Mouse (Mus musculus) CH12.LX (cell line): ENCODE measurements at regions not wholly inside any gene's neighbourhood (a gene's known extent, or its start where the extent isn't known, plus 50 kb on each side); places are given as distances from the start of the nearest gene placed in this dataset.

Source experiments
- DNase-seq: peaks from one replicate; pipeline ENCODE4 v3.0.0-alpha.2; 2013; ENCODE audit errors: extremely low read depth
- H3K27ac ChIP-seq: 2 replicates; pipeline ENCODE4 v1.5.1; 2012; ENCODE audit warnings: low read depth, mild to moderate bottlenecking, control low read depth, moderate library complexity; ENCODE audit not compliant: insufficient read depth
- H3K27me3 ChIP-seq: replicated peaks from 2 replicates; pipeline ENCODE3; 2012; ENCODE audit warnings: inconsistent platforms
- H3K36me3 ChIP-seq, 2 experiments: replicated peaks in 1 of 2; 2 replicates each; pipeline versions ENCODE3 to v1.6.1; 2012; ENCODE audit warnings: inconsistent platforms in 1 of 2, low read length in 1 of 2, mild to moderate bottlenecking in 1 of 2, mixed read lengths in 1 of 2, moderate library complexity in 1 of 2; ENCODE audit not compliant: control insufficient read depth in 1 of 2, insufficient read depth in 1 of 2
- H3K4me1 ChIP-seq, 2 experiments: 2 replicates each; pipeline ENCODE4 v1.6.1; 2012; ENCODE audit warnings: inconsistent platforms in 1 of 2, moderate library complexity in 1 of 2; ENCODE audit not compliant: insufficient read depth in 2 of 2, control insufficient read depth in 1 of 2
- H3K4me2 ChIP-seq: 2 replicates; pipeline ENCODE4 v1.6.1; 2012; ENCODE audit warnings: low read depth, mild to moderate bottlenecking, control low read depth; ENCODE audit not compliant: poor library complexity, insufficient read depth, severe bottlenecking
- H3K4me3 ChIP-seq, 3 experiments: fragments of 150-350 bp in 1 of 3; sonication (generic) in 1 of 3; replicated peaks in 1 of 3; 2 replicates each; pipeline versions ENCODE3 to v1.5.1; 2011 to 2012; ENCODE audit warnings: low read depth in 2 of 3, low read length in 2 of 3, mild to moderate bottlenecking in 2 of 3, moderate library complexity in 2 of 3, control low read depth in 1 of 3, improper control_type of control experiment in 1 of 3, inconsistent platforms in 1 of 3, mixed read lengths in 1 of 3; ENCODE audit not compliant: poor library complexity in 1 of 3
- H3K79me2 ChIP-seq: replicated peaks from 2 replicates; pipeline ENCODE4 v1.6.1; 2012; ENCODE audit warnings: mild to moderate bottlenecking, moderate library complexity; ENCODE audit not compliant: control insufficient read depth, poor library complexity, insufficient read depth, severe bottlenecking; ENCODE audit errors: extremely low read depth
- H3K9ac ChIP-seq: 2 replicates; pipeline ENCODE4 v1.6.1; 2012; ENCODE audit warnings: low read depth, mild to moderate bottlenecking, control low read depth, moderate library complexity; ENCODE audit not compliant: insufficient read depth
- H3K9me3 ChIP-seq: replicated peaks from 2 replicates; pipeline ENCODE3; 2012; ENCODE audit warnings: low read length, inconsistent platforms, mixed read lengths
- CHD1 ChIP-seq: IDR thresholded peaks from 2 replicates; pipeline ENCODE4 v1.6.1; 2012; ENCODE audit warnings: low read depth, low read length, improper control_type of control experiment, inconsistent platforms
- CHD2 ChIP-seq: IDR thresholded peaks from 2 replicates; pipeline ENCODE4 v1.6.1; 2011; ENCODE audit warnings: low read length, improper control_type of control experiment
- CTCF ChIP-seq, 2 experiments: IDR thresholded peaks in 1 of 2; conservative IDR thresholded peaks in 1 of 2; 2 replicates each; pipeline ENCODE4 v1.5.1; 2011 to 2012; ENCODE audit warnings: low read depth in 2 of 2, low read length in 2 of 2, improper control_type of control experiment in 1 of 2, inconsistent platforms in 1 of 2, mild to moderate bottlenecking in 1 of 2, moderate library complexity in 1 of 2
- E2F4 ChIP-seq: IDR thresholded peaks from 2 replicates; pipeline ENCODE4 v1.6.1; 2011; ENCODE audit warnings: low read depth, low read length, improper control_type of control experiment; ENCODE audit not compliant: insufficient replicate concordance
- GABPA ChIP-seq: IDR thresholded peaks from 2 replicates; pipeline ENCODE4 v1.6.1; 2012; ENCODE audit warnings: low read depth, low read length, improper control_type of control experiment, inconsistent platforms; ENCODE audit not compliant: insufficient replicate concordance
- HCFC1 ChIP-seq: IDR thresholded peaks from 2 replicates; pipeline ENCODE4 v1.6.1; 2012; ENCODE audit warnings: low read depth, mild to moderate bottlenecking, inconsistent platforms, low read length, improper control_type of control experiment
- IRF4 ChIP-seq: IDR thresholded peaks from 2 replicates; pipeline ENCODE4 v1.6.1; 2014; ENCODE audit warnings: low read depth, mild to moderate bottlenecking, inconsistent platforms, low read length, improper control_type of control experiment
- KAT2A ChIP-seq: IDR thresholded peaks from 2 replicates; pipeline ENCODE4 v1.6.1; 2012; ENCODE audit warnings: low read length, improper control_type of control experiment, inconsistent platforms; ENCODE audit not compliant: insufficient replicate concordance
- MAX ChIP-seq: IDR thresholded peaks from 2 replicates; pipeline ENCODE4 v1.6.1; 2011; ENCODE audit warnings: low read length, improper control_type of control experiment
- MXI1 ChIP-seq: IDR thresholded peaks from 2 replicates; pipeline ENCODE4 v1.6.1; 2011; ENCODE audit warnings: mild to moderate bottlenecking, low read depth, low read length, improper control_type of control experiment
- MYC ChIP-seq: IDR thresholded peaks from 2 replicates; pipeline ENCODE4 v1.6.1; 2011; ENCODE audit warnings: low read depth, mild to moderate bottlenecking, improper control_type of control experiment, low read length
- NELFE ChIP-seq: IDR thresholded peaks from 2 replicates; pipeline ENCODE4 v1.6.1; 2011; ENCODE audit warnings: low read depth, low read length, improper control_type of control experiment
- NRF1 ChIP-seq: IDR thresholded peaks from 2 replicates; pipeline ENCODE4 v1.6.1; 2014; ENCODE audit warnings: low read depth, mild to moderate bottlenecking, inconsistent platforms, low read length, improper control_type of control experiment, moderate library complexity
- PAX5 ChIP-seq: IDR thresholded peaks from 2 replicates; pipeline ENCODE4 v1.6.1; 2012; ENCODE audit warnings: low read length, inconsistent platforms, mixed read lengths
- POLR2A ChIP-seq: IDR thresholded peaks from 2 replicates; pipeline ENCODE4 v1.6.1; 2011; ENCODE audit warnings: low read depth, mild to moderate bottlenecking, improper control_type of control experiment, low read length
- RAD21 ChIP-seq: IDR thresholded peaks from 2 replicates; pipeline ENCODE4 v1.6.1; 2011; ENCODE audit warnings: low read depth, mild to moderate bottlenecking, low read length, improper control_type of control experiment, moderate library complexity
- RCOR1 ChIP-seq: conservative IDR thresholded peaks from 2 replicates; pipeline ENCODE4 v1.6.1; 2012; ENCODE audit warnings: low read depth, mild to moderate bottlenecking, inconsistent platforms, low read length, improper control_type of control experiment
- ZC3H11A ChIP-seq: IDR thresholded peaks from 2 replicates; pipeline ENCODE4 v1.6.1; 2012; ENCODE audit warnings: low read depth, mild to moderate bottlenecking, inconsistent platforms, low read length, improper control_type of control experiment
- ZKSCAN1 ChIP-seq: IDR thresholded peaks from 2 replicates; pipeline ENCODE4 v1.6.1; 2012; ENCODE audit warnings: low read depth, inconsistent platforms, low read length, improper control_type of control experiment, borderline replicate concordance
- ZMIZ1 ChIP-seq: IDR thresholded peaks from 2 replicates; pipeline ENCODE4 v1.6.1; 2012; ENCODE audit warnings: low read depth, mild to moderate bottlenecking, inconsistent platforms, low read length, improper control_type of control experiment
- dilution Hi-C: fragments of 300-500 bp; cut with MboI; formaldehyde crosslinking; loops from 2 replicates; pipeline ENCODE4 v1.14.3; 2020; ENCODE audit warnings: low sequenced_read_pairs; ENCODE audit not compliant: extremely low pct_unique_long_range_greater_than_20kb, extremely low pct_ligation_motif_present
- in situ Hi-C: fragments of 300-500 bp; cut with MboI; formaldehyde crosslinking; loops from 3 replicates; pipeline ENCODE4 v1.14.3; 2019; ENCODE audit warnings: low sequenced_read_pairs, low pct_ligation_motif_present, low pct_unique_long_range_greater_than_20kb, mixed read lengths

DNA sequence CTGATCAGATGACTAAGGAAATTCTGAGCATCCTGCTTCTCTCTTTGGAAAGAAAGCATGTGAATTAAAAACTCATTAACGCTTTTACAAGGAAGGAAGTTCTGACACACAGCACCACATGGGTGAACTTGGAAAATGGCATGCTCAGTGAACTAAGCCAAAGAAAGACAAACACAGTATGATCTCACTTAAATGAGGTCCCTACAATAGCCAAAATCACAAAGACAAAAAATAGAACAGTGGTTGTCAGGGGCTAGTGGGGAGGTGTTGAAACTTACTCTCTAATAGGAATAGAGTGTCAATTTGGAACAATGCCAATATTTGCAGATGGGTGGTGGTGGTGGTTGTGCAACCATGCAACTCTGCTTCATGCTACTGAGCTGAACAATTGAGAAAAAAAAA is 172.7 kb upstream of the Prkcq start:
- Histone ChIP-seq H3K27me3 (no peaks in the 10 kb centered on the region), H3K9me3 (no peaks in the 10 kb centered on the region), H3K27ac (no peak overlapping the region), H3K9ac (no peak overlapping the region), H3K4me1 (peaks cover 0 to 5% of the 10 kb centered on the region in 2 experiments; a peak in 2 of 4 replicates), H3K79me2 (no peaks in the 10 kb centered on the region), H3K4me3 (no peak overlapping the region), H3K4me2 (no peak overlapping the region), H3K36me3 (no peaks in the 10 kb centered on the region)
- no peak for DNase-seq
- in situ Hi-C loops = no loop called here
- dilution Hi-C loops = no loop called here
- TF ChIP-seq POLR2A (no peak), KAT2A (no peak), HCFC1 (no peak), ZMIZ1 (no peak), ZC3H11A (no peak), CHD1 (no peak)

DNA sequence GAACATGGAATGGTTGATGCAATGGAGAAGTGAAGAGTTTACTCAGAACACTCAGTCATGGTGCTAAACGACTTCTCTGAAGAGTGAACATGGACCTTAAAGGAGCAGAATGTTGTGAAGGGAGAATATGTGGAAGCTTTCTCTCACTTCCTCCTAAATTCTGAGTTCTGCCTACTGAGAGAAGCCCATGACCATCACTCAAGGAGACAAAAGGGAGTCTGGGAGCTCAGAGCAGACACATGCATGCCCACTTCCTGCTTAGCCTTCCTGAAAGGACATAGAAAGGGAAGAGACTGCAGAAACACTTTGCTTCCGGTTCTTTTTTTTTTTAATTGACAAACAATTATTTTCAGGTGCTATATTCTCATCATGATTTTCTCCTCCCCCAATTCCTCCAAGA is 166.1 kb upstream of the Prkcq start:
- Histone ChIP-seq H3K36me3 (no peaks in the 10 kb centered on the region), H3K27ac (no peak overlapping the region), H3K4me2 (no peak overlapping the region), H3K4me1 (peaks cover 0 to 22% of the 10 kb centered on the region in 2 experiments; a peak in 2 of 4 replicates), H3K27me3 (no peaks in the 10 kb centered on the region), H3K9ac (no peak overlapping the region), H3K79me2 (no peaks in the 10 kb centered on the region), H3K4me3 (no peak overlapping the region), H3K9me3 (no peaks in the 10 kb centered on the region)
- DNase-seq = no peak
- dilution Hi-C loops (no loop called here), in situ Hi-C loops (no loop called here)
- no peak for TF ChIP-seq NRF1
- no peak for TF ChIP-seq NELFE
- no peak for TF ChIP-seq GABPA
- TF ChIP-seq IRF4 = no peak
- no peak for TF ChIP-seq RCOR1
- TF ChIP-seq CTCF (conservative IDR thresholded peaks at IDR 0.05 in 1 of 2, IDR thresholded peaks at IDR 0.05 in 1 of 2; ENCODE audit: low read depth in 2 of 2, low read length in 2 of 2) = no peak
- TF ChIP-seq RAD21 = no peak
- no peak for TF ChIP-seq CHD1
- no peak for TF ChIP-seq MYC
- no peak for TF ChIP-seq CHD2
- no peak for TF ChIP-seq MXI1
- no peak for TF ChIP-seq MAX
- no peak for TF ChIP-seq POLR2A
- TF ChIP-seq KAT2A = no peak
- TF ChIP-seq PAX5 = no peak
- no peak for TF ChIP-seq ZKSCAN1
- TF ChIP-seq E2F4 = no peak
